Mouse (Mus musculus): Measurements from ENCODE around the gene Tbxas1.

Tbxas1 gene

GRCm38 (mm10) chr6:38859819-38860218 is 15.4 kb upstream of the Tbxas1 start:
- no peak for DNase-seq (ENCODE audit: low spot score)

GRCm38 (mm10) chr6:38860301-38860700 is 14.9 kb upstream of the Tbxas1 start:
- no peak for DNase-seq (ENCODE audit: low spot score)

- no peak for DNase-seq (ENCODE audit: low spot score)
Observed at GRCm38 (mm10) chr6:38863595-38863994, 11.6 kb upstream of the Tbxas1 start.

GRCm38 (mm10) chr6:38865805-38866204 is 9.4 kb upstream of the Tbxas1 start:
- DNase-seq (ENCODE audit: low spot score), result no peak

- DNase-seq (ENCODE audit: low spot score), result no peak
Observed at GRCm38 (mm10) chr6:38866357-38866756, 8.8 kb upstream of the Tbxas1 start.

GRCm38 (mm10) chr6:38866761-38867160 is 8.4 kb upstream of the Tbxas1 start:
- no peak for DNase-seq (ENCODE audit: low spot score)

- DNase-seq (ENCODE audit: low spot score), result no peak
Observed at GRCm38 (mm10) chr6:38867291-38867690, 7.9 kb upstream of the Tbxas1 start.

- no peak for DNase-seq (ENCODE audit: low spot score)
Observed at GRCm38 (mm10) chr6:38868974-38869373, 6.2 kb upstream of the Tbxas1 start.

GRCm38 (mm10) chr6:38870070-38870469 is 5.1 kb upstream of the Tbxas1 start:
- DNase-seq (ENCODE audit: low spot score), result no peak

GRCm38 (mm10) chr6:38871051-38871450 is 4.2 kb upstream of the Tbxas1 start:
- DNase-seq (ENCODE audit: low spot score), result peak; percentile 38

GRCm38 (mm10) chr6:38873316-38873715 is 1.9 kb upstream of the Tbxas1 start:
- no peak for DNase-seq (ENCODE audit: low spot score)

- DNase-seq (ENCODE audit: low spot score), result peak; percentile 83
Observed at GRCm38 (mm10) chr6:38874035-38874434, 1.2 kb upstream of the Tbxas1 start.

- DNase-seq (ENCODE audit: low spot score), result peak; percentile 45
Observed at GRCm38 (mm10) chr6:38874565-38875257, 493 bp upstream of the Tbxas1 start.

GRCm38 (mm10) chr6:38876071-38876911 is 1.1 kb downstream of the Tbxas1 start, which contains the start of gene Hipk2:
Gene Hipk2 (minus strand): TSS chr6:38876165.
- DNase-seq (ENCODE audit: low spot score), result peak; percentile 90

- DNase-seq (ENCODE audit: low spot score), result no peak
Observed at GRCm38 (mm10) chr6:38877674-38878073, 2.5 kb downstream of the Tbxas1 start.

- no peak for DNase-seq (ENCODE audit: low spot score)
Observed at GRCm38 (mm10) chr6:38881468-38881867, 6.3 kb downstream of the Tbxas1 start.

- no peak for DNase-seq (ENCODE audit: low spot score)
Observed at GRCm38 (mm10) chr6:38881975-38882374, 6.8 kb downstream of the Tbxas1 start.

GRCm38 (mm10) chr6:38882728-38883171 is 7.5 kb downstream of the Tbxas1 start:
- DNase-seq (ENCODE audit: low spot score), result no peak

- DNase-seq (ENCODE audit: low spot score), result no peak
Observed at GRCm38 (mm10) chr6:38884482-38884881, 9.3 kb downstream of the Tbxas1 start.

- DNase-seq (ENCODE audit: low spot score), result no peak
Observed at GRCm38 (mm10) chr6:38885132-38885531, 9.9 kb downstream of the Tbxas1 start.

GRCm38 (mm10) chr6:38887436-38887835 is 12.2 kb downstream of the Tbxas1 start:
- no peak for DNase-seq (ENCODE audit: low spot score)

GRCm38 (mm10) chr6:38889156-38889555 is 14.0 kb downstream of the Tbxas1 start:
- no peak for DNase-seq (ENCODE audit: low spot score)

GRCm38 (mm10) chr6:38892017-38892416 is 16.8 kb downstream of the Tbxas1 start:
- no peak for DNase-seq (ENCODE audit: low spot score)

All from retina, embryonic 14.5 days (tissue).